Comparison of ENCODE assay signal across 8 mouse cellular contexts in the genomic region with DNA sequence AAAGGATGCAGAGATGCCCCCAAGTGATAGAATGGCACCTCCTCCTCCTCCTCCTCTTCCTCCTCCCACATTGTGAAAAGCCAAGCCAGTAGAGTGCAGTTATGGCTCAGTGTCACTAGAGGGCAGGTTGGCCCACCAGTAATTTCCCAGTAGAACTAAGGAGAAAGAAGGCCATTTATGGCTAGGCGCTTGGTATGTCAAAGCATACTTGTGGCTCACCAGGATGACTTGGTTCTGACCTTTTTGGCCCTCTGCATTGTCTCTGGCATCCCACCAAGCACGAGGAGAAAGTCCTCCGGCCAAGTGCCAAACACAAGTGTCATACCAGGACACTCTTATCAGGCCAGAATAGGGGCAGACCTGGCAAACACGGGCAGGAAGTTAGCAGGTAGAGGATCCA. TPM values are rescaled to one million over a fixed set of nuclear protein-coding genes. Genes with fewer than 3 reads are reported as not detected.
A peak's percentile ranks its signal among the peaks of the same experiment; 100 is the strongest.
DNase-seq lines count a peak whose midpoint lies in the region; ATAC-seq and TF ChIP-seq lines count a peak whose summit lies in the region.

No protein-coding gene starts in this region.

- no peak overlapping the region for H3K27ac ChIP-seq in limb, embryonic 11.5 days (replicated peaks; ENCODE audit: low read depth, low read length)
- no peak overlapping the region for H3K27ac ChIP-seq in limb, embryonic 10.5 days
- H3K27ac ChIP-seq in heart, postnatal 0 days (ENCODE audit: low read depth), result no peak overlapping the region
- H3K27ac ChIP-seq in olfactory bulb, adult 2 months (ENCODE audit: insufficient read depth, low read depth, low read length), result no peak overlapping the region

- TF ChIP-seq POLR2A in olfactory bulb, adult 2 months (IDR thresholded peaks at IDR 0.05; ENCODE audit: insufficient read depth, low read depth, low read length), result no peak

- TF ChIP-seq EP300 in heart, postnatal 0 days (IDR thresholded peaks at IDR 0.05; ENCODE audit: low read depth), result no peak

- no peak overlapping the region for H3K4me2 ChIP-seq in limb, embryonic 11.5 days (ENCODE audit: low read depth, severe bottlenecking)
- H3K4me2 ChIP-seq in heart, postnatal 0 days (ENCODE audit: low read depth, low read length), result no peak overlapping the region

- peaks cover 9% of the 10 kb centered on the region; the same call in 1 of the 2 replicates for H3K27me3 ChIP-seq in limb, embryonic 11.5 days (ENCODE audit: control insufficient read depth, insufficient read depth, low read length)
- peaks cover 34% of the 10 kb centered on the region for H3K27me3 ChIP-seq in limb, embryonic 10.5 days (ENCODE audit: low read depth, poor library complexity, severe bottlenecking)
- H3K27me3 ChIP-seq in heart, postnatal 0 days (ENCODE audit: control insufficient read depth, insufficient read depth, low read length), result peaks cover 16% of the 10 kb centered on the region; the same call in 1 of the 2 replicates

- no peak overlapping the region for H3K9ac ChIP-seq in limb, embryonic 11.5 days (ENCODE audit: low read length)
- no peak overlapping the region for H3K9ac ChIP-seq in heart, postnatal 0 days (replicated peaks; ENCODE audit: low read depth, low read length)

- no peaks in the 10 kb centered on the region for H3K4me1 ChIP-seq in limb, embryonic 11.5 days (ENCODE audit: control insufficient read depth, insufficient read depth, low read length)
- H3K4me1 ChIP-seq in limb, embryonic 10.5 days, result peaks cover 14% of the 10 kb centered on the region
- H3K4me1 ChIP-seq in heart, postnatal 0 days (ENCODE audit: control insufficient read depth, insufficient read depth), result peaks cover 5% of the 10 kb centered on the region; the same call in 1 of the 2 replicates
- H3K4me1 ChIP-seq in olfactory bulb, adult 2 months (ENCODE audit: control insufficient read depth, insufficient read depth, low read length), result peaks cover 6% of the 10 kb centered on the region

- no peaks in the 10 kb centered on the region for H3K9me3 ChIP-seq in limb, embryonic 11.5 days (ENCODE audit: control insufficient read depth, low read length)
- H3K9me3 ChIP-seq in limb, embryonic 10.5 days (replicated peaks), result no peaks in the 10 kb centered on the region
- no peaks in the 10 kb centered on the region for H3K9me3 ChIP-seq in heart, postnatal 0 days (replicated peaks; ENCODE audit: control insufficient read depth, low read length)

- peak; percentile 33 for DNase-seq in limb, embryonic 11.5 days (ENCODE audit: low spot score)
- no peak for DNase-seq in limb, embryonic 10.5 days (ENCODE audit: low spot score)
- peak; percentile 51 for DNase-seq in MEL-GATA-1-ER (ENCODE audit: extremely low read depth, low read depth)
- peak; percentile 40 for DNase-seq in c-Kit-positive CD71-positive TER-119-positive erythroid progenitor cells, embryonic 14.5 days (ENCODE audit: low spot score)
- DNase-seq in heart, postnatal 0 days (ENCODE audit: low spot score), result peak; percentile 40
- DNase-seq in left cerebral cortex, postnatal 14 days (ENCODE audit: low spot score in 2 of 2), result peak; percentile 65

- TF ChIP-seq CTCF in heart, postnatal 0 days (IDR thresholded peaks at IDR 0.05; ENCODE audit: low read depth), result peak; percentile 74
- 0 out of 2 replicates have a peak, but pooled peaks have one; percentile 23 for TF ChIP-seq CTCF in olfactory bulb, adult 2 months (IDR thresholded peaks at IDR 0.05; ENCODE audit: insufficient read depth, low read depth, low read length)

- intact Hi-C loops in left cerebral cortex, postnatal 14 days (cut with DNase I), result loop anchor here (1.0 to 5.0 kb wide), 2 partner anchors 56 to 169 kb away; a partner anchor contains a TSS

- H3K36me3 ChIP-seq in limb, embryonic 11.5 days (ENCODE audit: control insufficient read depth, insufficient read depth, low read length), result no peaks in the 10 kb centered on the region
- no peaks in the 10 kb centered on the region for H3K36me3 ChIP-seq in limb, embryonic 10.5 days
- H3K36me3 ChIP-seq in heart, postnatal 0 days (replicated peaks; ENCODE audit: control insufficient read depth, insufficient read depth, low read length), result no peaks in the 10 kb centered on the region

- WGBS in limb, embryonic 11.5 days, result 52% methylated on average over 4 of the region's 4 CpGs
- 56% methylated on average over 4 of the region's 4 CpGs for WGBS in limb, embryonic 10.5 days
- WGBS in heart, postnatal 0 days, result 13% methylated on average over 4 of the region's 4 CpGs
- 36% methylated on average over 4 of the region's 4 CpGs for WGBS in olfactory bulb, adult 2 months

- H3K4me3 ChIP-seq in limb, embryonic 11.5 days (ENCODE audit: low read depth, low read length), result no peak overlapping the region
- H3K4me3 ChIP-seq in limb, embryonic 10.5 days, result no peak overlapping the region
- no peak overlapping the region for H3K4me3 ChIP-seq in heart, postnatal 0 days (ENCODE audit: low read depth, low read length)
- H3K4me3 ChIP-seq in olfactory bulb, adult 2 months (ENCODE audit: insufficient read depth, low read depth, low read length), result no peak overlapping the region

- no peak for ATAC-seq in limb, embryonic 11.5 days (ENCODE audit: insufficient number of reproducible peaks, low FRiP score, low TSS enrichment, low read depth)
- no peak for ATAC-seq in heart, postnatal 0 days (ENCODE audit: insufficient read depth, low read depth)
- no peak for ATAC-seq in inflammation-experienced regulatory T-cells, adult 6 months

RNA-seq across cellular contexts. Expression of a gene that starts 4.5 kb away (rescaled TPM):
- polyA plus RNA-seq in limb, embryonic 11.5 days (2014; fragmentation: Nextera tagmentation; extraction: Ambion mirVana), result 6.3 and 8.5 TPM in 2 replicates
- polyA plus RNA-seq in limb, embryonic 10.5 days (2016; fragmentation: Nextera tagmentation; extraction: Ambion mirVana), result 5.8 and 6.6 TPM in 2 replicates
- total RNA-seq in heart, postnatal 0 days (2014; rRNA removed; ENCODE audit: low replicate concordance), result 11.7 and 12.7 TPM in 2 replicates
- 3.7 and 4.5 TPM in 2 replicates for polyA plus RNA-seq in heart, postnatal 0 days (2015; fragmentation: Nextera tagmentation; extraction: Ambion mirVana)
- 10 to 100 TPM; 23.3 to 27.0 TPM for total RNA-seq in left cerebral cortex, postnatal 14 days (2021)
- polyA plus RNA-seq in olfactory bulb, adult 2 months (2012; ENCODE audit: insufficient read depth, insufficient read length, low replicate concordance, missing spikeins), result not detected in 2 replicates
- 1 to 10 TPM in 1 of 3 experiments, under 1 TPM in 2; 0.37 to 2.4 (median 0.98) TPM for polyA plus RNA-seq in inflammation-experienced regulatory T-cells, adult 6 months (2017; shearing (Covaris generic))
